Mouse (Mus musculus) forebrain, postnatal 0 days (tissue): ENCODE results near the gene Slc45a1. TPM values are rescaled to one million over a fixed set of nuclear protein-coding genes. Genes with fewer than 3 reads are reported as not detected.
A peak's percentile ranks its signal among the peaks of the same experiment; 100 is the strongest.

ENCODE experiments used
- ATAC-seq: fragments of 200-750 bp; cut with Nextera tagmentation; 2 replicates; pipeline ENCODE4 v1.8.0; 2017; ENCODE audit warnings: mild to moderate bottlenecking, moderate library complexity
- DNase-seq: peaks from one replicate; pipeline ENCODE4 v3.0.0-alpha.2; 2015
- H3K27ac ChIP-seq: fragments of 300-500 bp; sonication (generic); 2 replicates; pipeline ENCODE4 v1.5.1; 2014; ENCODE audit warnings: low read depth, mild to moderate bottlenecking, antibody characterized with exemption, low read length, moderate library complexity, mixed read lengths
- H3K27me3 ChIP-seq: fragments of 300-500 bp; sonication (generic); 2 replicates; pipeline ENCODE4 v1.6.1; 2014; ENCODE audit warnings: mild to moderate bottlenecking, low read length, mixed read lengths; ENCODE audit not compliant: insufficient read depth
- H3K36me3 ChIP-seq: fragments of 300-500 bp; sonication (generic); 2 replicates; pipeline ENCODE4 v1.6.1; 2014; ENCODE audit warnings: mild to moderate bottlenecking, moderate library complexity; ENCODE audit not compliant: insufficient read depth
- H3K4me1 ChIP-seq: fragments of 300-500 bp; sonication (generic); 2 replicates; pipeline ENCODE4 v1.6.1; 2014; ENCODE audit warnings: antibody characterized with exemption; ENCODE audit not compliant: insufficient read depth
- H3K4me2 ChIP-seq: fragments of 300-500 bp; sonication (generic); 2 replicates; pipeline ENCODE4 v1.6.1; 2014; ENCODE audit warnings: low read depth, mild to moderate bottlenecking, moderate library complexity
- H3K4me3 ChIP-seq: fragments of 300-500 bp; sonication (generic); 2 replicates; pipeline ENCODE4 v1.5.1; 2014; ENCODE audit warnings: low read depth, low read length, mixed read lengths
- H3K9ac ChIP-seq: fragments of 300-500 bp; sonication (generic); 2 replicates; pipeline ENCODE4 v1.6.1; 2014; ENCODE audit warnings: mild to moderate bottlenecking
- H3K9me3 ChIP-seq: fragments of 300-500 bp; sonication (generic); 2 replicates; pipeline ENCODE4 v1.6.1; 2016; ENCODE audit warnings: low read length
- CTCF ChIP-seq: sonication (generic); IDR thresholded peaks from 2 replicates; pipeline ENCODE4 v1.5.1; 2016; ENCODE audit warnings: antibody characterized with exemption, control low read depth, low read depth
- WGBS: fragments of 180-500 bp; shearing (Covaris S2); extraction: QIAGEN DNeasy Blood & Tissue Kit; methylation state at CpG from one replicate; pipeline ENCODE4 v1.1.7; 2014; 5-methylcytosine and 5-hydroxymethylcytosine counted together
- polyA plus RNA-seq: library from polyadenylated mRNA; unstranded; fragments of >200 nt; fragmentation: Nextera tagmentation; extraction: Ambion mirVana; gene quantifications from 2 replicates; pipeline ENCODE4 v1.2.1, GENCODE M21; 2015
- total RNA-seq: library from RNA; depleted of rRNA; stranded (reverse); fragments of >200 nt; gene quantifications from 2 replicates; pipeline ENCODE4 v1.2.3, GENCODE M21; 2014; rRNA removed

Slc45a1 gene
- 30.5 and 37.2 TPM in 2 replicates for total RNA-seq
- 38.9 and 43.9 TPM in 2 replicates for polyA plus RNA-seq

DNA sequence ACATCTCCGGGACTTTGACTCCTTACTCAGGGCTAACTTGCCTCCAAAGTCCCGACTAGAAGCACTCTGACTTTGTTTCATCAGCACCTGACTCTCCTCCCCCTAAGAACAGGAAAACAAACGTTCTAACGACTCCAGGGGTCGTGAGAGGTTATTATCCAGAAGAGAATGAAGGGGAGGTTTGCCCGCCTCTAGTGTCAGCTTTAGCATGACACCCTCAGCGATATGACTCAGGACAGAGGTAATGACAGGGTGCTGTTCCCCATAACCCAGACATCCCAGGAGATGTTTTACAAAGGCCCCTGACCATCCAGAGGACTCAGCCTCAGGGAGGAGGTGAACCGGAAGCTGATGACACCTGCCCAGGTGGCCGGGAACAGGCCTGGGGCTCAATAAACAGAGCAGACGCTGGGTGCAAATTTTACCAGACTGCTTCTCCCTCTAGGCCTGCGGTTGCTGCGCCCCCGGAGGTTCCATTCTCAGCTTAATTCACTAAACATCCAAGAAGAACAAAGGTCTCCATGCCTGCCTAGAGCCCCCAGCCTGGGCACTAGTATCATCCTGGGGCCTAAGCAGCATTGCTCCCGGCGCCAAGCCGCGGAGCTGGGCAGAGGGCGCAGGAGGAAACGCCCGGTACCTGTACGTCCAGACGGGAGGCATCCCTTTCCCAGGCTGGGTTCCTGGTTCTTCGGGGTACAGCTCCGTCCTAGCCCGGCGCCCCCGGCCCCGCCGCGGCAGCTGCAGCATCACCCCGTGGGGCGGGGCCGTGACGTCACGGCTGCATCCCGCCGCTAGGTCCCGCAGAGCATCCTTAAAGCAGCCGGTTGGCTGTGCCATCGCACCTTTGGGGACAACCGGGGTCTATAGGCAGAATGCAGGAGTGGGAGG lies at the start of gene Slc45a1:
Gene Slc45a1, minus strand, starts transcription at position 785 of the 888 bp plus-strand sequence.
- H3K9ac ChIP-seq: peak within 1 kb of the TSS; percentile 84
- peak within 1 kb of the TSS; percentile 75 for H3K4me3 ChIP-seq
- peak; percentile 42 for TF ChIP-seq CTCF
- 0 out of 2 replicates have a peak, but pooled peaks cover 3% of the 10 kb centered on the region for H3K4me1 ChIP-seq
- no peaks in the 10 kb centered on the region for H3K9me3 ChIP-seq
- H3K4me2 ChIP-seq: peak within 1 kb of the TSS; percentile 63
- no peaks in the 10 kb centered on the region for H3K27me3 ChIP-seq
- peak within 1 kb of the TSS; percentile 72; the same call in 1 of the 2 replicates for H3K27ac ChIP-seq
- 6% methylated on average over 41 of the region's 41 CpGs for WGBS
- ATAC-seq (peak; percentile 88), DNase-seq (peak; percentile 82)
- H3K36me3 ChIP-seq: peaks cover 4% of the 10 kb centered on the region; the same call in 1 of the 2 replicates

DNA sequence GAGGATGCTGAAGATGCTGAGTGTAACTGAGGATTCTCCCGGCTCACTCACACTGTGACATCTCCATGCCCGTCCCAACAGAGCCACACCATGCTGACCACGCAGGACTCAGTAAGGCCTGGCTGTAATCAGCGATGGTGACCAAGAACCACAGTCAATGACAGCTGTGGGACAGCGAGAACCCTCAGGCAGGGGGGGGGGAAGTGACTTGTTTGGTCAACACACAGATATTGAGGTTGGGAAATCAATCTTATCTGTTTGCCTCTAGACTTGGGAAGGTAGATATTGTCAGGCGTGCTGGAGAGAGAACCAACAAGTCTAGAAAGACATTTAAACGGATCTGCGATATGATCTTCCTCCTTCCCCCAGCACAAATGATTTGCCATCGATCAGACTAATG lies 48.9 kb upstream of the Slc45a1 start:
- WGBS: 95% methylated on average over 9 of the region's 9 CpGs
- ATAC-seq: no peak
- H3K4me2 ChIP-seq: no peak overlapping the region
- no peak for DNase-seq
- H3K9me3 ChIP-seq: no peaks in the 10 kb centered on the region
- H3K36me3 ChIP-seq: no peaks in the 10 kb centered on the region
- no peaks in the 10 kb centered on the region for H3K27me3 ChIP-seq
- H3K27ac ChIP-seq: no peak overlapping the region
- no peak for TF ChIP-seq CTCF
- no peaks in the 10 kb centered on the region for H3K4me1 ChIP-seq
- no peak overlapping the region for H3K9ac ChIP-seq
- H3K4me3 ChIP-seq: no peak overlapping the region

DNA sequence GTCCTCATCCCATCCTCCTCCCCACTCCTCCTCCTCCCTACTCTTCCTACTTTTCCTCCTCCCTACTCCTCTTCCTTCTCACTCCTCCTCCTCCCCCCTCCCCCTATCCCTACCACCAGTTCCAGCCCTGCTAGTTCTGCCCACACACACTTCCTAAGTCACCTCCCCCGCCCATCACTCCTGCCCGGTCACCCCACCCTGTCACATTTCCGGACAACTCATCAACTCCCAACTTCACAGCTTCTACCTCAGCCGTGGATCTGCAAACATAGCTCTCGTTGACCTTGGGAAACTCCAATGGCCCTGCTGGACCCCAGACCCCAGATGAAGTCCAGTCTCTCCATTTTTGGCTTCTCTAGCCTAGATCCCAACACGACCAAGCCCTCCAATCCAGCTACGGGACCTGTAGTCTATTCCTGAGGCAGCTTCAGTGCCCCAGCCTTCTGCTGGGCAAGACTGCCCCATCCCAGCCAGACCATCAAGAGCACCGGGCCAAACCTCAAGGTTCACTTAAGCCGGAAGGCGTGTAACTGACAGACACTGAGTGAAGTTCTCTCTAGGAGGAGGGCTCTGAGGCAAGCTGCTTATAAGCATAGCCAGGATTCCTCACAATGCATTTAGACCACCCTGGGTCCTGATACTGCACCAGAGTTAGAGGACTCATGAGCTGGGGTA lies 42.6 kb upstream of the Slc45a1 start:
- Histone ChIP-seq H3K4me2 (no peak overlapping the region), H3K27ac (no peak overlapping the region), H3K4me1 (no peaks in the 10 kb centered on the region), H3K27me3 (no peaks in the 10 kb centered on the region), H3K4me3 (no peak overlapping the region), H3K9ac (no peak overlapping the region), H3K9me3 (no peaks in the 10 kb centered on the region), H3K36me3 (no peaks in the 10 kb centered on the region)
- ATAC-seq (no peak), DNase-seq (no peak)
- TF ChIP-seq CTCF: no peak
- WGBS: 89% methylated on average over 10 of the region's 10 CpGs

DNA sequence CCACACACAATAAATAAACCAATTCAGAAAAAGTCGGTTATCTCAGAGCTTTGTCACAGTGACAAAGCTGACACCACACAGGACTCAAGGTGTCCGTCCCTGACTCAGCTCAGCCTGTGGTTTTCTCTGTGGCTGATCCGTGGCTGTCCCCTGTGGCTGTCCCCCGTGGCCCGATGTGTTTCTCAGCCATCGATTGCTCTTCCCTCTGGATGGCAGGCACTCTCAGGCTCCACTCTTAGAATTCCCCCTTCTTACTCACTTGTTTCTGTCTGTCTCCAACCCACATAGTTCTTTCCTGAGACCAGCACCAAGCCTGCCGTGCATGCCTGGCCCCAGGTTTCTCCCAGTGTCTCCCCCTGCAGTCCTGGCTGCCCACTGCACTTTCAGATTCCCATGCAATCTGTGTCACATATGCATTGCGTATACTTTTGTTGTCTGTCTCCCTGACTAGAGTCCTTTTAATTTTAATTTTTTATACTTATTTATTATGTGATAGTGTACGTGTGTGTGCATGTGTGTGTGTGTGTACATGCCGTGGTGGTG lies 41.0 kb upstream of the Slc45a1 start:
- 69% methylated on average over 10 of the region's 10 CpGs for WGBS
- no peak for DNase-seq
- no peak overlapping the region for H3K4me3 ChIP-seq

DNA sequence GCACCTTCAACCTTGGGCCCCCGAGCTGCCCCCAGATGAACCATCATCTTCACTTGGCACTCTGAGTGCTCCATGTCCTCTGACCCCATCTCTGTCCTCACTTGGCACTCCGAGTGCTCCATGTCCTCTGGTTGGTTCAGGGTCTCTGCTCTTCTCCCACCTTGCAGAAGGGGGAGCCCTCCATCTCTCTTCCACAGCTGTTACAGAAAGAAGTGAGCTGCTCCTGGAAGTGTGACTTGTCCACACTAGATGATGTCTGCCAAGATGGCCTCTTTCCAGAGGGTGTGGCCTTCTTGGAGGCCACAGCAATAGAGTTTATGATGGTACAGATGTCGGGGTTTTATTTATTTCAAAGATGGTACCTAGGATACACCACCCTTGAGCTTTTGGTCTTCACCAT lies 38.8 kb upstream of the Slc45a1 start:
- DNase-seq (no peak), ATAC-seq (no peak)
- 68% methylated on average over 3 of the region's 3 CpGs for WGBS
- Histone ChIP-seq H3K4me1 (no peaks in the 10 kb centered on the region), H3K36me3 (no peaks in the 10 kb centered on the region), H3K9ac (no peak overlapping the region), H3K4me2 (no peak overlapping the region), H3K27ac (no peak overlapping the region), H3K4me3 (no peak overlapping the region), H3K9me3 (no peaks in the 10 kb centered on the region), H3K27me3 (no peaks in the 10 kb centered on the region)
- TF ChIP-seq CTCF: no peak

More for the DNA sequence above, 41.0 kb upstream of the Slc45a1 start:
- H3K27me3 ChIP-seq: no peaks in the 10 kb centered on the region
- H3K27ac ChIP-seq: no peak overlapping the region
- no peak overlapping the region for H3K9ac ChIP-seq
- peak; percentile 26; the same call in 1 of the 2 replicates for TF ChIP-seq CTCF
- H3K4me1 ChIP-seq: no peaks in the 10 kb centered on the region
- H3K9me3 ChIP-seq: no peaks in the 10 kb centered on the region
- no peak for ATAC-seq
- no peak overlapping the region for H3K4me2 ChIP-seq
- H3K36me3 ChIP-seq: no peaks in the 10 kb centered on the region

DNA sequence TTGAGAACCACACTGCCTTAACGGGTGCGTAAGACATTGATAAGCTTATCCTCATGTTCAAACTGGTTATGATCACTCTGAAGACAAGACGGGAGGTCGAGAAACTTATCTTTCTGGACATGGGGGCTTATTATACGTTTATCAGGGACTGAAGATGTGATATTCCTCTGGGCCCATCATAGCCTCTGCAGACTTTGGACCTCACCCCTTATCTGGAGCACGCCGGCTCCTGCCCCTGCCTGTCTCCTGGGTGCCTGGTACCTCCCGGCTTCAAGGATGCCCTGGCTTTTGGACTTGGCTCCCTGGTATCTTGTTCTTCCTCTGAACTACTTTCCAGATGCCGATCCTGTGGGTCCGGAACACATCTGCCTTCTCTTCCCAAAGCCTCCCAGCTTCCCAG lies 37.6 kb upstream of the Slc45a1 start:
- no peaks in the 10 kb centered on the region for H3K9me3 ChIP-seq
- DNase-seq: no peak
- no peak overlapping the region for H3K4me3 ChIP-seq
- H3K27me3 ChIP-seq: no peaks in the 10 kb centered on the region
- no peak for TF ChIP-seq CTCF
- WGBS: 94% methylated on average over 10 of the region's 10 CpGs
- ATAC-seq: no peak
- no peaks in the 10 kb centered on the region for H3K36me3 ChIP-seq
- H3K27ac ChIP-seq: no peak overlapping the region
- no peak overlapping the region for H3K9ac ChIP-seq
- no peak overlapping the region for H3K4me2 ChIP-seq
- H3K4me1 ChIP-seq: no peaks in the 10 kb centered on the region
